Mouse (Mus musculus) Muller cell, postnatal 12 days (primary cell): ENCODE measurements at regions not wholly inside any gene's neighbourhood (a gene's known extent, or its start where the extent isn't known, plus 50 kb on each side); places are given as distances from the start of the nearest gene placed in this dataset.
A peak's percentile ranks its signal among the peaks of the same experiment; 100 is the strongest.

ENCODE experiments used
- DNase-seq: peaks from one replicate; pipeline ENCODE4 v3.0.0-alpha.2; 2015; ENCODE audit errors: inconsistent ontology term

DNA sequence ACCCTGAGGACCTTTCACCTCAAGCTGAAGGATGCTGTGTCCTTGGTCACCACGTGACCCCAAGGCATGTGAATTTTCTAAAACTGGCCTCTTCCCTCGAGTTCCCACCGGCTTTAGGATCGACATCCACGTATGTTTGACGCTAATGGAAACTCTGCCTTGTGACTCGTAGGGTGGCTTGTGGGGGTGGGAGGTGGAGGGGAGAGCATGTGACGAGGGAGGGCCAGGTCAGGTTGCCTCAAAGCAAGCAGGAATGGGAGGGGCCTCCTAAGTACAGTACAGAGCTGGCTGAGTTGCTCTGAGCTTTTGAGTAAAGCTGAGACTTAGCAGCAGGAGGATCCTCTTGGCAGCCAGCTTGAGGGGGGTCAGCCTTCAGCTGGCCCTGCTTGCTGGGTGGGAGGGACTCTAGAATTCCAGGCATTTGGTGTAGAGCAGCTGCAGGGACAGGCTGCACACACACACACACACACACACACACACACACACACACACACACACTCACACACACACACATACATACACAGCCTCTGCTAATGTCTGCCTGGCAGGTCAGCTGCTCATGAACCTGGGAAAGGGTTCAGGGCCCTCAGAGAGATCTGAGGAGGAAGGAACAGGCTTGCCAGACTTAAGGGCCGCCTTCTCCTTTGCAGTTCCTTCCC lies 78.5 kb downstream of the Sik1 start:
- peak; percentile 34 for DNase-seq

DNA sequence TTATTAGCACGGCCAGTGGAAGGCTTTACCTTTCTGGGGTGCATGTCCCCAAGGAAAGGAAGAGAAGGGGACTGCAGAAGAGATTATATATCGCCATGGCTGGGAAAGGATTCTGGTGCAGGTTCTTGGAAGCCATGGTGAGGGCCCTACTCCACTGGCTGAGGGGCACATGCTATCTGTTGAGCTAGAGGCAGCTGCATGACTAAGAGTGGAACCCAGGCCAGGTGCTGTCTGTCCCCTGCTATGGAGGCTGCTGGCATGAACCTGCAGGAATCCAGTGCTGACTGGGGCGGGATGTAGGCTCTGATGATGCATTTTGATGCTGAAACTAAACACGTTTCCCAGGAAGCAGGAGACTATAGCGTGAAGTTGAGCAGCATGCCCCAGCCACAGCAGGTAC lies 77.9 kb downstream of the Sik1 start:
- no peak for DNase-seq

- no peak for DNase-seq
Observed at GRCm38 (mm10) chr17:31779466-31779865, 76.1 kb downstream of the Sik1 start.

GRCm38 (mm10) chr17:31782251-31782650 lies 73.4 kb downstream of the Sik1 start:
- no peak for DNase-seq

DNA sequence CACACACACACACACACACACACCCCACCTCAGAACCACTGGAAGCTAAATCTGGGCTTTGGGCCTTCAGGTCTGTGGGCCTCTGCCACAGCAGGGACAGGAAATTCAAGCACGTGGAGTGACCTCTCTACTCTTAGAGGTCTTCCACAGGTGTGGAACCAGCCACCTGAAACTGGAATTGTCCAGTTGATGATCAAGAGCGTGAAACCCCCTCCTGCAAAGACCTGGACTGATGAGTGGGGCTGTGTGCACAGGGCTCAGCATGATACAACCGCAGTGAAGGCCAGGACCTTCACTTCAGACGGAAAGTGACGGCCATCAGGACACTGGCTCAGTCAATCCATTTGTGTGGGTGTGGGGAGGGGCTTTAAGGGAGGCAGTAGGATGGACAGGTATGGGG lies 72.5 kb downstream of the Sik1 start:
- no peak for DNase-seq

- DNase-seq = peak; percentile 52
Observed at GRCm38 (mm10) chr17:31788316-31788715, 67.3 kb downstream of the Sik1 start.

DNA sequence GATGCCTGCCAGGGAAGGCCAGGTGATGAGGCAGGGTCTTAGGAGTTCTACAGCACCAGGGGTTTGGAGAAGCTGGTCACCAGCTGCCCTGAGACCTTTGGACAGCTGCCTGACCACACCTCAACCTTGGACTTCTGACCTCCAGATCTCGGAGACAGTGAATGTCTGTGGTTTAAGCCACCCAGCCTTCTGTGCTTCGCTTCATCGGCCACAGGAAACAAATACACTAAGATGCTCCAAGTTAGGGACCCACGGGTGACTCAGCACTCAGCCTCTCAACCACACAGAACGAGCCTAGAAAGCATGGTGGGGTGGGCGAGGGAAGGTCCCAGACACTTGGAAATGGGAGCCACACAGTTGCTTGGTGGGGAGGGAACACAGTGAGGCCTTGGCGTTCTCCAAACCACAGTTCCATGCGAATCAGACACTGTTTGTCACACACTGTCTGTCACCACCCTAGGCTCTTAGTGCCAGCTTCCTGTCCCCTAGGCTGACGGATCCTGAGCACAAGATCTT lies 66.5 kb downstream of the Sik1 start:
- DNase-seq = peak; percentile 89

DNA sequence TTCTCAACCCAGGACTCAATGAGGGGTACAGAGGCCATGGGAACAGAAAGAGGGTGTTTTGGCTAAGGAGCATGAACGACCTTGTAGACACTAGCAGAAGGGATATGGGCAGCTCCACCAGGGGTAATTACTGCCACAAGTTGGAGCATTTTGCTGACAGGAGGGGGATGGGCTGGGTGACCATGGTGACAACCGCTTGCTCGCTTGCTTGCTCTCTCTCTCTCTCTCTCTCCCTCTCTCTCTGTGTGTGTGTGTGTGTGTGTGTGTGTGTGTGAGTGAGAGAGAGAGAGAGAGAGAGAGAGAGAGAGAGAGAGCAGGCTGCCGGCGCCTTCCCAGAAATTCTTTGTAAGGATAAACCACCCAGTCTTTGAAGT lies 65.7 kb downstream of the Sik1 start:
- peak; percentile 70 for DNase-seq

DNA sequence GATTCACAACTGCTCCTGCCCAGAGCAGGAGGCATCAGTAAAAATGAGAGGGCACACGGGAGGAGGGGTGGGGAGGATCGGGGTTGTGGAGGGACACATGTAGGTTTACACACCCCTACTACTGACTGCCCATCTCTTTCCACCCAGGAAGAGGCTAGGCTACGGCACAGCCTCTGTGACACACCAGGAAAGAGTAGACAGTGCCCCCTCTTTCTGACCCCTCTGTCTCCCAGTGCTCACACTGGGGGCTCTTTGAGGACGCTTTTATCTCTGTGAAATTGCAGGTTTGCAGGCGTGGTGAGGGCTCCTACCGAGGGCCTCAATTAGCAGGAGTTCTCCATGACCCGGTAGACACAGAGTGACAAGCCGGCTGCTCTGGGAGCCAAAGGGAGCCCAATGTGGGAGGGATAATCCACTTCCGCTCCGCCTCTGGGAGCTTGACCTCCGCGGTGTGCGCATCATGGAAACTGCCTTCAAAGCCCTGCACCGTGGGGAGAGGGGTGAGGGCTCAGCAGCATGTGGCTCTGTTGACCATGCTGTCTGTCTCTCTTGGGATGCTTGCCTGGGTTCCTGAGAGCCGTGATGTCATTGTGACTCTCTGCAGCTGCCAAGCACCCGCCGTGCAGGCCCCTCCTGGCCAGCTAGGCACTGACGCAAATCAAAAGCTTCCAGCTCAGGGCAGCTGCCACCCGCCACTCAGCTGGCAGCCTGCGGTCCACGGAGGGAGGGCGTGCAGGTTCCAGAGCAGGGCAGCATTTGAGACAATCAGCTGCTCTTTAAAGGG lies 65.1 kb downstream of the Sik1 start:
- DNase-seq = peak; percentile 89

DNA sequence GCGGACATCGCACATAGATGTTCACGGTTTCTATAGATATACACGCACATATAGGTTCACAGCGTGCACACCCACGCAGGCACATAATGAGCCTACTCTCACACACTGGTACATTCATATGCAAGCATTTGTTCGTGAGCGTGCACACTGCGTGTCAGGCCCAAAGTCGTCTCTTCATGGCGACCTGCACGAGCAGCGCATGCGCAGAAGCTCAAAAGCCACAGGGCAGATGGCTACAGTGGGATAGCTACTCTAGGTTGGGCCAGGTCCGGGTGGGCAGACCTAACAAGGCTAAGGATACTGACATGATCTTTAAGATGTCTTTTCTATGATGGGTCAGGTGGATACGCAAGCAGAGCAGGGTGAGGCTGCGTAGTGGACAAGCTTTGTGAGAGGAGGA lies 63.9 kb downstream of the Sik1 start:
- no peak for DNase-seq

DNA sequence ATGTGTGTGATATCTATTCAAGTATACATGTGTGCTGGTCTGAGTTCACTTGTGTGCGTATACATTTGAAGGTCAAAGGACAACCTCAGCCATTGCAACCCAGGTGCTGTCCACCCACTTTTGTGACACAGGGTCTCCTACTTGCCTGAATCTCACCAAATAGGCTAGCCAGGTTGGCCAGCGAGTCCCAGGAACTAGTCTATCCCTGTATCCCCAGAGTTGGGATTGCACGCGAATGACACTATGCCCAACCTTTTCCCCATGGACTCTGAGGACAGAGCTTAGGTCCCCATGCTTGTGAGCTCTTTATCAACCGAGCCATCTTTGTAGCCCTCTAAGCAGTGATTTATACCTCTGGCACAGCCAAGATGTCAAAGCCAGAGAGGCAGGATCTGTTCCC lies 62.6 kb downstream of the Sik1 start:
- no peak for DNase-seq

- DNase-seq = peak; percentile 60
Observed at GRCm38 (mm10) chr17:31793521-31793920, 62.1 kb downstream of the Sik1 start.

DNA sequence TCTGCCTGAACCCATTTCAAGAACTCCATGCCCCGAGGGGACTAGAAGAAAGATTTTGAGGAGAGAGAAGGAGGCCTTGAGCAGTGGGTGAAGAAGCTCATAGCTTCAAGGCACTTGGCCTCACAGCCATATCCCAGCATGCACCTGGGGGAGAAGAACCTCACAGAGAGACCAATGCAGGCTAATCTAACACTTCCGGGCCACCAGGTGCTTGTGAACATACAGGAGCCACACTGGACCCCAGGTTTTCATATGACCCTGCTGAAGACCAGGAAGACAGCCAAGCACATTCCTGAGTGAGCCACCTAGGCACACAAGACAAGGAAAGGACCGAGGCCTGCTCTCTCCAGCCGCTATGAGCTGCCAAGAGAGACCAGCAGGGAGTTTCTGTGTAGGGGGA lies 61.6 kb downstream of the Sik1 start:
- no peak for DNase-seq
